Mouse (Mus musculus) induced T-regulatory cell, adult 2 months (primary cell): ENCODE measurements at regions not wholly inside any gene's neighbourhood (a gene's known extent, or its start where the extent isn't known, plus 50 kb on each side); places are given as distances from the start of the nearest gene placed in this dataset.
A peak's percentile ranks its signal among the peaks of the same experiment; 100 is the strongest.

Source experiments
- DNase-seq: peaks from one replicate; pipeline ENCODE4 v3.0.0-alpha.2; 2012; ENCODE audit warnings: low read depth

- peak; percentile 72 for DNase-seq
These were observed 68.6 kb upstream of the Rph3a start for GRCm38 (mm10) chr5:121078531-121078930.

- no peak for DNase-seq
These were observed 66.8 kb upstream of the Rph3a start for GRCm38 (mm10) chr5:121076741-121077140.

GRCm38 (mm10) chr5:121068821-121069220 lies 58.9 kb upstream of the Rph3a start:
- no peak for DNase-seq

- no peak for DNase-seq
These were observed 54.8 kb upstream of the Rph3a start for GRCm38 (mm10) chr5:121064721-121065120.

GRCm38 (mm10) chr5:121062930-121063584 lies 53.2 kb upstream of the Rph3a start:
- DNase-seq: no peak

- peak; percentile 7 for DNase-seq
These were observed 51.8 kb upstream of the Rph3a start for GRCm38 (mm10) chr5:121061688-121062087.
